Mouse (Mus musculus) liver, embryonic 13.5 days (tissue): ENCODE results near the gene Chd8. TPM values are rescaled to one million over a fixed set of nuclear protein-coding genes. Genes with fewer than 3 reads are reported as not detected.

Experiments
- ATAC-seq: fragments of 200-750 bp; cut with Nextera tagmentation; 2 replicates; pipeline ENCODE4 v1.8.0; 2017; ENCODE audit warnings: low read depth, mild to moderate bottlenecking, moderate number of reproducible peaks, moderate library complexity
- DNase-seq: peaks from one replicate; pipeline ENCODE4 v3.0.0; 2022
- H3K27ac ChIP-seq: fragments of 300-500 bp; sonication (generic); 2 replicates; pipeline ENCODE4 v1.5.1; 2015; ENCODE audit warnings: moderate library complexity, mild to moderate bottlenecking, inconsistent platforms
- H3K27me3 ChIP-seq: fragments of 300-500 bp; sonication (generic); 2 replicates; pipeline ENCODE4 v1.6.1; 2015; ENCODE audit warnings: mild to moderate bottlenecking, inconsistent platforms
- H3K36me3 ChIP-seq: fragments of 300-500 bp; sonication (generic); 2 replicates; pipeline ENCODE4 v1.6.1; 2015; ENCODE audit warnings: mild to moderate bottlenecking, inconsistent platforms
- H3K4me1 ChIP-seq: fragments of 300-500 bp; sonication (generic); replicated peaks from 2 replicates; pipeline ENCODE4 v1.6.1; 2015; ENCODE audit warnings: inconsistent platforms
- H3K4me2 ChIP-seq: fragments of 300-500 bp; sonication (generic); 2 replicates; pipeline ENCODE4 v1.6.1; 2015; ENCODE audit warnings: inconsistent platforms, mild to moderate bottlenecking, moderate library complexity
- H3K4me3 ChIP-seq: fragments of 300-500 bp; sonication (generic); replicated peaks from 2 replicates; pipeline ENCODE4 v1.5.1; 2015; ENCODE audit warnings: mild to moderate bottlenecking, inconsistent platforms
- H3K9ac ChIP-seq: fragments of 300-500 bp; sonication (generic); 2 replicates; pipeline ENCODE4 v1.6.1; 2015; ENCODE audit warnings: mild to moderate bottlenecking, inconsistent platforms
- H3K9me3 ChIP-seq: fragments of 300-500 bp; sonication (generic); replicated peaks from 2 replicates; pipeline ENCODE4 v1.6.1; 2016; ENCODE audit warnings: inconsistent platforms
- WGBS: fragments of 180-500 bp; shearing (Covaris S2); methylation state at CpG from one replicate; pipeline ENCODE4 v1.1.7; 2015; ENCODE audit not compliant: insufficient replicate concordance; 5-methylcytosine and 5-hydroxymethylcytosine counted together
- polyA plus RNA-seq: library from polyadenylated mRNA; unstranded; fragments of >200 nt; fragmentation: Nextera tagmentation; extraction: Ambion mirVana; gene quantifications from 2 replicates; pipeline ENCODE4 v1.2.1, GENCODE M21; 2015

The Chd8 gene
- polyA plus RNA-seq, 1 experiment from 2014 or later = 12.1 TPM

- peaks cover 49% of the 10 kb centered on the region for H3K4me1 ChIP-seq
Observed at GRCm38 (mm10) chr14:52198141-52198540, 59.4 kb downstream of the Chd8 start.

DNA sequence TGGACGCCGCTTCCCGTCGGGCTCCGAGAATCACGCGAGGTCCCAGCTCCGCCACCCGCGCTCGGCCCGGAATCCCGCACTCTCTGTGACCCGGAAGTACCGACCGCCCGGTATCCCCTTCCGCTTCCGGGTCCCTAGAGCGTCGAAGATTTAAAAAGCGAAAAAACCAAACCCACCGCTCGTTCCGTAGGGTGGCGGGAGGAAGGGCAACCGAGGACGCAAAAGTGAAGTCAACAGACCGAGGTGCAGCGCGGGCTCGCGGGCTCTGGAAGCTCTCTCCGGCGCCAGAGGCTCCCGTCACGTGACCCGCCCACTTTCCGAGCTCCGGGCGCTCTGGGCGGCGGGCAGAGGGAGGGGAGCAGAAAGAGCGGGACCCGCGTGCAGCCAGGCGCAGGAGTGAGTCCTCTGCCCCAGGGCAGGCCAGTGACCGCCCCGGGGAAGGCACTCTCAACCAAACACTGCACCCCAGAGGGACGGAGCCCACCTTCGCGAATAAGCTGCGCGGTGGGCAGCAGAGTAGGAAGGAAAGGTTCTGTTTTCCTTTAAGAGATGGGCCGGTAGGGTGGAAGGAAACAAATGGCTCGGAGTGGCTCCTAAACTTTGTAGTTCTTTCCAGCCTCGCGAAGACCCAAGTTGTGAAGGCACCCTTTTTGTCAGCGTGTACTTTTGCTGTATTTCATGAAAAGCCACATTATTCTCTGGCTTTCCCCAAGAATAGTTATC lies 60.3 kb downstream of the Chd8 start, which contains the start of gene Supt16:
Gene Supt16 (minus strand): TSS at position 261 of the 723 bp plus-strand sequence.
- DNase-seq = peak; percentile 77
- Histone ChIP-seq H3K27ac (peak within 1 kb of the TSS; percentile 98), H3K4me1 (peaks cover 55% of the 10 kb centered on the region), H3K36me3 (peaks cover 43% of the 10 kb centered on the region), H3K9ac (peak within 1 kb of the TSS; percentile 94), H3K4me2 (peak within 1 kb of the TSS; percentile 85), H3K9me3 (no peaks in the 10 kb centered on the region), H3K4me3 (peak within 1 kb of the TSS; percentile 96), H3K27me3 (no peaks in the 10 kb centered on the region)
- WGBS = under 1% methylated on average over 59 of the region's 59 CpGs
- ATAC-seq = peak; percentile 88

More at GRCm38 (mm10) chr14:52198141-52198540, 59.4 kb downstream of the Chd8 start:
- DNase-seq = no peak
- Histone ChIP-seq H3K4me3 (peak overlapping the region; percentile 96), H3K4me2 (peak overlapping the region; percentile 85), H3K9ac (peak overlapping the region; percentile 94), H3K9me3 (no peaks in the 10 kb centered on the region), H3K36me3 (peaks cover 43% of the 10 kb centered on the region), H3K27ac (peak overlapping the region; percentile 98), H3K27me3 (no peaks in the 10 kb centered on the region)
- 12% methylated on average over 3 of the region's 3 CpGs for WGBS
- no peak for ATAC-seq

DNA sequence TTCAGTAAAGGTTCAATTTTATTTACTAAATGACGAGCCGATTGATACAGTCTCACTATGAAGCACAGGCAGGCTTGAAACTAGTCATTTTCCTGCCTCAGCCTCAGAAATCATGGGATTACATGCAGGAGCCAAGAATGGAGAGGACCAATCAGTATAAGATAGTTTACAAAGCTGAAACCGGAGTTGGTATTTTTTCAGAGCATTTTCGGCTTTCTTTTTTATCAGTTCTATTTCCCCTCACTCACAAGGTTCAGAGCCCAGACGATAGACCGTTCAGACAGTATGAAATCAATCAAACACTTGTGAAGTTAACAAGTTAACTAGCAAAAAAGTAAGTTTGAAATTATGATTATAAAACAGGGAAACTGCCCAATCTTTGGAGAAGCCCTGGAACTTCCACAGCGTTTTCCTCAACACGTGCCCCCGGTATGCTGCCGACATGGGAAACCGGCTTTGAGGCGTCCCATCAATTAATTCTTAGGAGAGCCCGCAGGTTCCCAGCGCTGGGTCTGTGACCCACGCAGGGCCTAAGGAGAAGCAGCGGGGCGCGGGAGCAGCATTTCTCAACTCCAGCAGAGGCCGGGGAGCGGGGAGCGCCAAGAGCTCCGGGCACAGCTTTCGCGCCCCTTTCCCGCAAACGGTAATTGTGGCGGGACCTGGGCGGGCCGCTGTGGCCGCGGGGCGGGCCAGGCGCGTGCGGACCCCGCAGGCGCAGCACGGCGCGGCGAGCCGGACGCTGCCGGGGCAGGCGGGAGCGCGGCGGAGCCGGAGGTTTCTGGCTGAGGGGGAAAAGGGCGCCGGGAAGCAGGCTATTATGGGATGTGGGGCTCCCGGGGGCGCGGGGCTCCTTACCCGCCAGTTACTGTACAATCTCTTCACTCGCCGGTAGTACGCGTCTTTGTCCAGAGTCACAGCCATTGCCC lies 61.1 kb downstream of the Chd8 start:
- WGBS = under 1% methylated on average over 59 of the region's 59 CpGs
- Histone ChIP-seq H3K9ac (peak overlapping the region; percentile 94), H3K27me3 (no peaks in the 10 kb centered on the region), H3K4me3 (peak overlapping the region; percentile 96), H3K4me1 (peaks cover 64% of the 10 kb centered on the region), H3K27ac (peak overlapping the region; percentile 98), H3K4me2 (peak overlapping the region; percentile 85), H3K9me3 (no peaks in the 10 kb centered on the region), H3K36me3 (peaks cover 43% of the 10 kb centered on the region)
- no peak for DNase-seq
- peak; percentile 39 for ATAC-seq

DNA sequence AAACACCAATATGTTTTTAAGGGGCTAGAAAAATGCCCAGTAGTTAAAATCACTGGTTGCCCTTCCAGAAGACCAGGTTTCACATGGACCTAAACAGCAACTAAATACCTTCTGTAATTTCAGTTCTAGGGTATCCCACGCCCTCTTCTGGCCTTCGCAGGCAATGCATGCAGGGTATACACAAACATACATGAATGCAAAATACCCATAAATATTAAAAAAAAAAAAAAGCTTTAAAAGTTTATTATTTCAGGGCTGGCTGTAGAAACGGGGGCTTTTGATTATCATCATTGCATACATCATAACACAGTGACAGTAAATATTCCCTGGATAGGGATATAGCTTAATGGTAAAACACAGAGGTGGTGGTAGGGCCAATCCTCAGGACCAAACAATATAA lies 61.9 kb downstream of the Chd8 start:
- no peaks in the 10 kb centered on the region for H3K27me3 ChIP-seq
- H3K27ac ChIP-seq = 0 out of 2 replicates have a peak overlapping the region, but pooled peaks have one; percentile 98
- DNase-seq = peak; percentile 63
- H3K9me3 ChIP-seq = no peaks in the 10 kb centered on the region
- H3K9ac ChIP-seq = peak overlapping the region; percentile 94
- peaks cover 41% of the 10 kb centered on the region for H3K36me3 ChIP-seq
- no peak for ATAC-seq
- H3K4me2 ChIP-seq = peak overlapping the region; percentile 85
- peaks cover 72% of the 10 kb centered on the region for H3K4me1 ChIP-seq
- 4% methylated on average over 3 of the region's 3 CpGs for WGBS
- H3K4me3 ChIP-seq = peak overlapping the region; percentile 96

- Histone ChIP-seq H3K4me2 (peak overlapping the region; percentile 27), H3K4me3 (no peak overlapping the region), H3K27me3 (no peaks in the 10 kb centered on the region), H3K9ac (peak overlapping the region; percentile 40), H3K4me1 (peaks cover 61% of the 10 kb centered on the region), H3K36me3 (peaks cover 38% of the 10 kb centered on the region), H3K9me3 (no peaks in the 10 kb centered on the region), H3K27ac (peak overlapping the region; percentile 81)
- DNase-seq = peak; percentile 70
- peak; percentile 90 for ATAC-seq
Observed at GRCm38 (mm10) chr14:52190740-52191359, 66.7 kb downstream of the Chd8 start.

DNA sequence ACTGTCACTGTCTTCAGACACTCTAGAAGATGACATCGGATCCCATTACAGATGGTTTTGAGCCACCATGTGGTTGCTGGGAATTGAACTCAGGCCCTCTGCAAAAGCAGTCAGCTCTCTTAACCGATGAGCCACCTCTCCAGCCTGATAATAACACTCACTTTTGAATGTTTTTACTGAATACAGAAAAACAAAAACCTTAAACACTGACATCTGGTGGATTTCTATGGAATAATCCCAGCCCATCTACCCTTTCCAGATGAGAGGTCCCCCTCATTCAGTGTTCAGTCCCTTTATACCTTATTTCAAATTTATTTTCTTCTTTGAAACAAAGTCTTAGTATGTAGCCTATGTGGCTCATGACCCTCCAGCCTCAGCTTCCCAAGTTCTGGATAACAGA lies 68.1 kb downstream of the Chd8 start:
- 62% methylated on average over 2 of the region's 2 CpGs for WGBS

GRCm38 (mm10) chr14:52188788-52189187 lies 68.8 kb downstream of the Chd8 start:
- H3K9me3 ChIP-seq = no peaks in the 10 kb centered on the region
- peaks cover 36% of the 10 kb centered on the region for H3K36me3 ChIP-seq
- H3K9ac ChIP-seq = no peak overlapping the region
- H3K4me1 ChIP-seq = peaks cover 45% of the 10 kb centered on the region
- ATAC-seq (no peak), DNase-seq (no peak)
- H3K4me3 ChIP-seq = no peak overlapping the region
- WGBS = 41% methylated on average over 1 of the region's 1 CpGs
- no peaks in the 10 kb centered on the region for H3K27me3 ChIP-seq
- H3K4me2 ChIP-seq = no peak overlapping the region
- H3K27ac ChIP-seq = no peak overlapping the region

More for the DNA sequence above, 68.1 kb downstream of the Chd8 start:
- no peak for ATAC-seq
- Histone ChIP-seq H3K27ac (no peak overlapping the region), H3K4me1 (peaks cover 51% of the 10 kb centered on the region), H3K27me3 (no peaks in the 10 kb centered on the region), H3K9ac (no peak overlapping the region), H3K9me3 (no peaks in the 10 kb centered on the region), H3K4me3 (no peak overlapping the region), H3K36me3 (peaks cover 38% of the 10 kb centered on the region), H3K4me2 (no peak overlapping the region)
- DNase-seq = no peak

DNA sequence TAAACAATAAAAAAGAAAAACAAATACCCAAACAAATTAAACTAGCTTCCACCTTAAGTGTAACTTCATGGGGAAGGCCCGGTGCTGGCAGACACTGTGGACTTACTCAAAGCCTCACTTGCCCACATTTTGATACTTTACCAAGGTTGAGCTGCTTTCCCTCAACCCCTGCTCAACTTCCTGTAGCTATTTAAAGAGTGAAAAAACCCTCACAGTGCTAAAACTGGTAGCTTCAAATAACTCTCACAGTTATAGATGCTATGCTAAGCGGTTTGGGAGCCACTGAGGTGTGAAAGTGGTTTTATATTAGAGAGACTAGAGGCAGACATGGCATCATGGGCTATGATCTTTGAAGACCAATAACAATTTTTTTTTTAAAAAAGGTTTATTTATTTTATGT lies 91.0 kb downstream of the Chd8 start:
- Histone ChIP-seq H3K27me3 (no peaks in the 10 kb centered on the region), H3K4me1 (no peaks in the 10 kb centered on the region), H3K9me3 (no peaks in the 10 kb centered on the region), H3K4me2 (no peak overlapping the region), H3K9ac (no peak overlapping the region), H3K4me3 (no peak overlapping the region), H3K27ac (no peak overlapping the region), H3K36me3 (peaks cover 85% of the 10 kb centered on the region)
- WGBS = 79% methylated on average over 2 of the region's 2 CpGs
- ATAC-seq (no peak), DNase-seq (no peak)

GRCm38 (mm10) chr14:52160911-52161310 lies 96.7 kb downstream of the Chd8 start:
- Histone ChIP-seq H3K9ac (no peak overlapping the region), H3K27ac (no peak overlapping the region), H3K4me3 (no peak overlapping the region), H3K27me3 (no peaks in the 10 kb centered on the region), H3K4me1 (no peaks in the 10 kb centered on the region), H3K36me3 (peaks cover 76% of the 10 kb centered on the region), H3K4me2 (no peak overlapping the region), H3K9me3 (no peaks in the 10 kb centered on the region)
- DNase-seq (no peak), ATAC-seq (no peak)
- WGBS = 72% methylated on average over 6 of the region's 6 CpGs

DNA sequence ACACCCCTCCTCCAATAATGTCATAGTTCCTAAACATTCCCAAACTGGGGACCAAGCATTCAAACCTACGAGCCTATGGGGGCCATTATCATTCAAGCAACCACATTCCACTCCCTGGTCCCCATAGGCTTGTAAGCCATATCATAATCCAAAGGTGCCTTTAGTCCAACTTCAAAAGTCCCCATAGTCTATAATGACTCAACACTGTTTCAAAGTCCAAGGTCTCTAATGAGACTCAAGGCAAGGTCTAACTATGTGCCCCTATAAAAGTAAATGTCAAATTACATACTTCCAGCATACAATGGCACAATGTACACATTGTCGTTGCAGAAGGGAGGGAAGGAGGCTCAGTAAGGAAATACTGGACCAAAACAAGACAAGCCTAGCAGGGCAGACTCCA lies 102.6 kb downstream of the Chd8 start:
- Histone ChIP-seq H3K4me2 (no peak overlapping the region), H3K9me3 (no peaks in the 10 kb centered on the region), H3K4me3 (no peak overlapping the region), H3K9ac (no peak overlapping the region), H3K4me1 (no peaks in the 10 kb centered on the region), H3K27me3 (no peaks in the 10 kb centered on the region; the same call in 1 of the 2 replicates), H3K36me3 (peaks cover 20% of the 10 kb centered on the region), H3K27ac (no peak overlapping the region)
- DNase-seq (no peak), ATAC-seq (no peak)
- WGBS = 68% methylated on average over 2 of the region's 2 CpGs

- no peak for DNase-seq
- WGBS = 49% methylated on average over 3 of the region's 3 CpGs
- no peak overlapping the region for H3K27ac ChIP-seq
Observed at GRCm38 (mm10) chr14:52152613-52153012, 105.0 kb downstream of the Chd8 start.

More at GRCm38 (mm10) chr14:52152613-52153012, 105.0 kb downstream of the Chd8 start:
- ATAC-seq = no peak
- Histone ChIP-seq H3K4me3 (no peak overlapping the region), H3K4me2 (no peak overlapping the region), H3K4me1 (no peaks in the 10 kb centered on the region), H3K27me3 (no peaks in the 10 kb centered on the region; the same call in 1 of the 2 replicates), H3K9me3 (no peaks in the 10 kb centered on the region), H3K36me3 (no peaks in the 10 kb centered on the region), H3K9ac (no peak overlapping the region)
